Mouse (Mus musculus) B cell, adult 62 days (primary cell): Measurements from ENCODE around the gene Mettl5. TPM values are rescaled to one million over a fixed set of nuclear protein-coding genes. Genes with fewer than 3 reads are reported as not detected.

Experiments used
- total RNA-seq: library from RNA; stranded (reverse); gene quantifications from 4 replicates; pipeline ENCODE4 v1.2.4, GENCODE M21; 2023

Gene Mettl5
- total RNA-seq = 14.6 to 20.9 TPM (median 19.3 TPM) in 4 replicates

GRCm38 (mm10) chr2:69885451-69886305 lies at the start of gene Mettl5:
Mettl5 (minus strand) TSS chr2:69885615.

DNA sequence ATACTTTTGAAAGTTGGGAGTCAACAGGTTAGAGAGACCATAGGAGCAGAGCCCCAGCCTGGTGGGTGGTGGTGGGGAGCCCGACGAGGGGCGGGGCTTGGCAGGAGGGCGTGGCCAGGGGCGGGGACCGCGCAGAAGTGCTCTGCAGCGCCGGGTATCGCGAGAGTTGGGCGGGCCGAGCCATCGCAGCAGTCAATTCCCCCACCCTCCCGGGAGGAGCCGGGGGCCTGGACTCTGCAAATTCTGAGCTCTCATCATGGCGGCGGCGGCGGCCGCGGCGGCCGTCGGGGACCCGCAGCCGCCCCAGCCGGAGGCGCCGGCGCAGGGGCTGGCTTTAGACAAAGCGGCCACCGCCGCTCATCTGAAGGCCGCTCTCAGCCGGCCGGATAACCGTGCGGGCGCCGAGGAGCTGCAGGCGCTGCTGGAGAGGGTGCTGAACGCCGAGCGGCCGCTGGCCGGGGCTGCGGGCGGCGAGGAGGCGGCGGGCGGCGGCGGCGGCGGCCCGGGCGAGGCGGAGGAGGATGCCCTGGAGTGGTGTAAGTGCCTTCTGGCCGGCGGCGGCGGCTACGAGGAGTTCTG lies 11.7 kb upstream of the Mettl5 start, which contains the start of gene Ubr3:
TSS of gene Ubr3 (plus strand) at position 208 of the 579 bp plus-strand sequence.

DNA sequence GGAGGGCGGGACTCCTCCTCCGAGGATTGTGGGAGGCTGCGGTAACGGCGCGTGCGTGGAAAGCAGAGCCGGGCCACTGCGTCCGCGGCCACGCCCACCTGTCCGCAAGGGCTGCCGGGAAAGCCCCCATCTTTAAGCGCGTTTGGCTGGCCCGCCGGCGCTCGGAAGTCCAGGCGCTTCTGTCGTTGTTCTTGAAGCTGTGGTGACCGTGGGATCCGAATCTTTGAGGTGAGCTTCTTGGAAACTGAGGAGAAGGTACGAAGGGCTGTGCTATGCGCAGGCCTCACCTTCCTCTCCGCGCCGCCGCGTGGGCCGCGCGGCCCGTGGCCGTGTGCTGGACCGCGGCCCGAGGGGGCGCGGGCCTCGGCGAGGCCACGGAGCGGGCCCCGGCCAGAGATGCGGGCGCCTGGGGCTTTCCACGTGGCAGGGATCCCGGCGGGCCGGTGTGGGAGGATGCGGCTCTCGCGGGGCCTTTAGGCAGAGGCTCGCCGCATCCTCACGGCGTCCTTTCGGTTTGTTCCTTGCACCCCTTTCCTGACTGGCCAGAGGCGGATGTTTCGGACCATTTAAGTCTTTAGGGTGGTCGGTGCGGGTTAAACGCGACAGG lies 23.8 kb downstream of the Mettl5 start, which contains the start of gene Ssb:
TSS of gene Ssb (plus strand) at position 78 of the 607 bp plus-strand sequence.

DNA sequence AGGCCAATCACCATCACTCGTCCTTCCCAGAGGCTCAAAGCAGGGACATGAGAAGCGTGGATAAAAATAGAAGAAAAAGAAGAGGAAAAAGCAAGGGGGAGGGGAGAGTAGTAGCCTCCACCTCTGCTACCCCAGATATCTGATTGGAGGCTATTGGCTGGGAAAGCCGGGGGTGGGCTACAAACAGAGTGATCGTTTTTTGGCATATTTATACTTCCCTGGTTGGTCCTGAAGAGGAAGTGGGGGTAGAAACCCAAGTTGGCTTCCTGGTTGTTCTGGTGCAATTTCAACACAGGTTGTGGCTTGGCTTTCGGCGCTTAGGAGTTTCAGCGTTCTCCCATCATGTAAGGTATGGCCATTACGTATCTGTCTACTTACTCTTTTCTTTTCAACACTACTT lies 63.7 kb downstream of the Mettl5 start, which contains the start of gene Klhl23:
TSS of gene Klhl23 (plus strand) at position 234 of the 400 bp plus-strand sequence.

Other genes starting within 250 kb of the Mettl5 start
- 0.55 to 2.5 TPM (median 1.6 TPM) in 4 replicates for gene Bbs5, start 238.4 kb downstream of the Mettl5 start, total RNA-seq
- gene Klhl41, start 215.5 kb downstream of the Mettl5 start, total RNA-seq = 0.23 to 6.4 TPM (median 3.8 TPM) in 4 replicates
- gene Fastkd1, start 172.1 kb downstream of the Mettl5 start, total RNA-seq = 16.5 to 31.2 TPM (median 30.0 TPM) in 4 replicates
- 103 to 143 TPM (median 125 TPM) in 4 replicates for gene Ppig, start 163.1 kb downstream of the Mettl5 start, total RNA-seq
- gene Ccdc173, start 96.0 kb downstream of the Mettl5 start, total RNA-seq = 2.4 to 3.7 TPM (median 3.1 TPM) in 4 replicates
- 37.4 to 44.4 TPM (median 42.3 TPM) in 4 replicates for gene Phospho2, start 96.0 kb downstream of the Mettl5 start, total RNA-seq
- gene Klhl23, start 63.7 kb downstream of the Mettl5 start, total RNA-seq = 0.22 to 0.79 TPM (median 0.45 TPM) in 3 of 4 replicates, not detected in the other
- gene Ssb, start 24.1 kb downstream of the Mettl5 start, total RNA-seq = 156 to 186 TPM (median 171 TPM) in 4 replicates
- gene Ubr3, start 11.6 kb upstream of the Mettl5 start, total RNA-seq = 75.9 to 101 TPM (median 88.4 TPM) in 4 replicates
- gene Myo3b, start 153.5 kb upstream of the Mettl5 start, total RNA-seq = 0.40 to 1.7 TPM (median 0.88 TPM) in 4 replicates